Mouse (Mus musculus) bone marrow macrophage, adult 2 months (primary cell): Measurements from ENCODE around the gene Glce.

Experiments used
- CTCF ChIP-seq: IDR thresholded peaks from 2 replicates; pipeline ENCODE4 v1.5.1; 2012; ENCODE audit warnings: low read depth, mild to moderate bottlenecking, low read length, moderate library complexity
- POLR2A ChIP-seq: IDR thresholded peaks from 2 replicates; pipeline ENCODE4 v1.6.1; 2012; ENCODE audit warnings: mild to moderate bottlenecking, low read depth, low read length, borderline replicate concordance

GRCm38 (mm10) chr9:62123496-62123895 is 1.0 kb upstream of the Glce start:
- TF ChIP-seq CTCF = no peak
- TF ChIP-seq POLR2A = no peak
